Mouse (Mus musculus) spleen, adult 2 months (tissue): Measurements from ENCODE around the gene Tgfb2.

Source experiments
- CTCF ChIP-seq: fragments of 200-500 bp; IDR thresholded peaks from 2 replicates; pipeline ENCODE4 v1.5.1; 2011; ENCODE audit warnings: mild to moderate bottlenecking, inconsistent platforms; ENCODE audit not compliant: insufficient read depth, insufficient read length, insufficient replicate concordance; ENCODE audit errors: extremely low read depth
- POLR2A ChIP-seq: fragments of 200-500 bp; IDR thresholded peaks from 2 replicates; pipeline ENCODE4 v1.6.1; 2011; ENCODE audit warnings: low read depth, low read length, inconsistent platforms

- no peak for TF ChIP-seq POLR2A
- TF ChIP-seq CTCF, result no peak
Observed at GRCm38 (mm10) chr1:186721166-186721565, 15.4 kb upstream of the Tgfb2 start.
